Mouse (Mus musculus) bone marrow macrophage, adult 2 months (primary cell): ENCODE measurements around the gene Txnrd1.

Experiments
- CTCF ChIP-seq: IDR thresholded peaks from 2 replicates; pipeline ENCODE4 v1.5.1; 2012; ENCODE audit warnings: low read depth, mild to moderate bottlenecking, low read length, moderate library complexity
- POLR2A ChIP-seq: IDR thresholded peaks from 2 replicates; pipeline ENCODE4 v1.6.1; 2012; ENCODE audit warnings: mild to moderate bottlenecking, low read depth, low read length, borderline replicate concordance

DNA sequence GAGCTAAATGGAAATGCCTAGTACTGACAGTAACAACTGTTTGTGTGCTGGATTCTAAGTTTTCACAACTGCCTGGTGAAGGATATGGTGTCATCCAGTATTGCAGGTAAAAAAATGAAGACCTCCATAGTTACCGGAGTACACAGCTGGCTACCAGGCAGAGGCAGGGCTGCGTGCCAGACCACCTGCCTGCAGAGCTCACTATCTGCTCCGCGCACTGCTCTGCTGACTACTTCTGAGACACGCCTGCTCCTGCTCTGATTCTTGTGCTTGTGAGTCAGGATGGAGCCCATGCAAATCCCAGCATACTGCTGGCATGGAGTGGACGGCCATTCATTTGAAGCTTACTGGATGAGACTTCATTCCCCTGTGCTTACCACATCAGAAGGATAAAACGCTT lies 30.1 kb downstream of the Txnrd1 start:
- TF ChIP-seq POLR2A (no peak), CTCF (no peak)
